Mouse (Mus musculus) adrenal gland, postnatal 36 days (tissue): ENCODE results near the gene Csk. TPM values are rescaled to one million over a fixed set of nuclear protein-coding genes. Genes with fewer than 3 reads are reported as not detected.

Experiments
- DNase-seq, 2 experiments: peaks; one replicate each; pipeline ENCODE4 v3.0.0; 2021; ENCODE audit warnings: mixed read lengths in 1 of 2
- long read RNA-seq, 2 experiments: library from polyadenylated mRNA; stranded (forward); transcript quantifications; one replicate each; pipeline ENCODE4 v2.0.0; 2021; ENCODE audit warnings: borderline sequencing depth in 2 of 2
- total RNA-seq, 2 experiments: library from RNA; stranded (reverse); gene quantifications; 2 replicates each; pipeline ENCODE4 v1.2.3; 2021

Gene Csk
- total RNA-seq: 10 to 100 TPM; 61.9 to 92.6 TPM
- long read RNA-seq, experiment 1, transcript Csk-201 (13 exons, 2,749 nt): major isoform, 24 of 42 reads
- long read RNA-seq, experiment 1, partial matches to known transcripts: 11 of 42 reads
- long read RNA-seq, experiment 1, other reads (novel, unspliced or antisense): 7 of 42 reads
- long read RNA-seq, experiment 2, transcript Csk-201 (13 exons, 2,749 nt): major isoform, 6 of 11 reads
- long read RNA-seq, experiment 2, partial matches to known transcripts: 4 of 11 reads
- long read RNA-seq, experiment 2, other reads (novel, unspliced or antisense): 1 of 11 reads

DNA sequence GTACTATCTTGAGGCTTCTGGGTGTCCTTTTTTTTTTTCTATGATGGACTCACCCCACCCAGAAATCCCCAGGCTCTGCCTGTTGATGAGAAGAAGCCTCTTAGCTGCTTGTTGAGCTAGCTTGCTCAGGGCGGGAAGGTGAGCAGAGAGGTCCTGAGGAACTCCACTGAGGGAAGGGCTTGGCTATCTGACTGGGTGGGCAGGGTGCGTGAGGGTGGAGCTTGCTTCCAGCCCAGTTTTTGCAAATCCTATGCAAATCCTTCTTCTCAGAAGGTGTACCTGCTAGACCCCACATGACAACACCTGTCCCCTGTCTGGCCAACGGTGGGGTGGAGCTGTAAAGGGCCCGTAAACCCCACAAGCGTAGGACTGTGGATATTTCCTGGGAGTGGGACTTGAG, at the start of gene Csk:
Csk (minus strand) TSS at position 349 of the 400 bp plus-strand sequence.
- no peak for DNase-seq

DNA sequence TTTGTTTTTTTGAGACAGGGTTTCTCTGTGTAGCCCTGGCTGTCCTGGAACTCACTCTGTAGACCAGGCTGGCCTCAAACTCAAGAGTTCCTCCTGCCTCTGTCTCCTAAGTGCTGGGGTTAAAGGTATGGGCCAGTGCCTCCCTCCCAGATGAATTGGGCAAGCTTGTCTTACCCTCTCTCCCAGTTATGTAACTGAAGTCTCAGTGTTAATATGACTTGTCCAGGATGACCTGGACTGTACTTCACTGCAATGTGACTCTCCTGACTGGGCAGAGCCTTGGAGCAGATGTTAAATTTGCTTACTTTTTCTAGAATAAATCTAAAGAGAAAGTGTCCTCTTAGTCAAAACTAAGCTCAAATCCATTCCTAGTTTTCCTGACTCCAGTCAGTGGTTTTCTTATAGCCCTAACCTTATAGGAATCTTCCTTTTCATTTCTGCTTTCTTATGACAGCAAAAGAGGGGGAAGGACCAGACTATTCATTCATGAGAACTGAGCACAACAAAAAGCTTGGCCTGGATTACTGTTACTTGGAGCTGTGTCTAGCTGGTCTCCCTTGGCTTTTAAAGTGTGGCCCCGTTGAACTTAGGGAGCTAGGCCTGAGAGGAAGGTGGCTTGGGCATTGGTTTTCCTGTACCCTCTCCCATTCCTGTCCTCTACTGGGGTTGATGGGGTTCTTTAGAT, 45.2 kb upstream of the Csk start:
- no peak for DNase-seq

DNA sequence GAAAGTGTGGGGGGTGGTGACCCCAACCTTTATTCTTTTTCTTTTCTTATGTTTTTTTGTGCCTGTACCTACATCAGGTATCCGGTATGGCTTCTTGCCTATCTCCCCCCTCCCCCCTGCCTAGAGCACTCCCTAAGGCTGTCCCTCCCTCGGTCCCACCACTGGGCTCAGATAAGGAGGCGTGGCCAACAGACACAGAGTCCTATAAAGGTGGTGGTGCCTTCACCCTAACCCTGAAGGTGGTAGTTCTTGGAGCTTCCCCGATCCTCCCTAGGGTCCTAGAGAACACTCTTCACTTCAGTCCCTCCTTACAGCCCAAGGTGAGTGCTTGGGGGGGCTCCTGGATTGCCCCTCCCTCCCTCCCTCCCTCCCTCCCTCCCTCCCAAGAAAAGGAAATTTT, 43.9 kb upstream of the Csk start:
- DNase-seq: no peak

DNA sequence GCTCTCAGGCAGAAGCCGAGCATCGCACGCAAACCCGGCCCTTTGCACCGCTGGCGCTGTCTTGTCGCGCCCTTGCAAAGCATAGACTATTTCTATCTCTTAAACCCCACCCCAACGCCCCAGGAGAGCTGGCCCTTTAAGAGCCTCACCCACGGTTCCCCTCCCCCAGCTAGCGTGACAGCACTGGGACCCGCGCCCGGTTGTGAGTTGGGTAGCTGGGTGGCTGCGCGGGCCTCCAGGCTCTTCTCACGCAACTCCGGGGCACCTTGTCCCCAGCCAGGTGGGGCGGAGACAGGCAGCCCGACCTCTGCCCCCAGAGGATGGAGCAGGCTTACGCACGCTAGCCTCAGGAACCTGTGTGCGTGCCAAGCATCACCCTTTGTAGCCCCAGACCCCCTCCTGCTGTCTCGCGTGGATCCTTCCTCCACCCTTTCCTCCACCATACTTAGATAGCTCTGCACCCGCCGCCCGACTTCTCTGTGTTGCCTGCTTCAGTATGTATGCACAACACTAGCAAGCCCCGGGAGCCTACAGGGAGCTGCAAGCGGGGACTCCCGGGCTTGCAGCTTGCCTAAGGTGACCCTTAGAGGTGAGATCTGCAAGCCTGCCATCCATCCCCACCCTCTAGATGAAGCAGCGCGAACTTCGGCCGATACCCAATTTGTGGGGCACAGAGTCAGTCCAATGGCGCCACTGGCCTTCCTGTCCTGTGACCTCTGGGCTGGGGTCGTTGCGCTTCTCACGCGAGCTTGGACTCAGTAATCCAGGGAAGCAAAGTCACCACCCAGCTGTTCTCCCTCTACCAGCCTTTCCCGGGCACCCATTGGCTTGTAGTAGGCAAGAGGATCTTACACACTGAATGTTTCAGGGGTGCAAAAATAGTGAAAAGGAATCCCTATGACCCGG, 43.2 kb upstream of the Csk start:
- peak; percentile 18 to 54 for DNase-seq

DNA sequence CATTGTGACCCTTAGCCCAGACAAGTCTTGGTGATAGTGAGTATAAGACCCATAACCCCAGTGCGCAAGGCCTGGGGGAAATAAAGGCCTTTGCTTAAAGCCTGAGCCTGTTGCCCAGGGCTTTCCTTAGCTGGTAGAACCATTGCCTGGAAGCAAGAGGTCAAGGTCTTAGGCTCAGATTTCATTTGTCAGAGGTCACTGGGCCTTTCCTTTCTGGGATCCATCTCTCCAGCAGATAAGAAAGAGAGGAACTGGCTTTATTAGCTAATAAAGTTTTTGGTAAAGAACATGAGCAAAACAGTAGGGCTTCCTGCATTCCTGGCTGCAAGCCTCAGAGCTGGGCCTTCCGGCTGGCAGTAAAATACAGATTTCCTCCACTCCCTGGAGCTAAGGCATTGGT, 40.7 kb upstream of the Csk start:
- DNase-seq: no peak

DNA sequence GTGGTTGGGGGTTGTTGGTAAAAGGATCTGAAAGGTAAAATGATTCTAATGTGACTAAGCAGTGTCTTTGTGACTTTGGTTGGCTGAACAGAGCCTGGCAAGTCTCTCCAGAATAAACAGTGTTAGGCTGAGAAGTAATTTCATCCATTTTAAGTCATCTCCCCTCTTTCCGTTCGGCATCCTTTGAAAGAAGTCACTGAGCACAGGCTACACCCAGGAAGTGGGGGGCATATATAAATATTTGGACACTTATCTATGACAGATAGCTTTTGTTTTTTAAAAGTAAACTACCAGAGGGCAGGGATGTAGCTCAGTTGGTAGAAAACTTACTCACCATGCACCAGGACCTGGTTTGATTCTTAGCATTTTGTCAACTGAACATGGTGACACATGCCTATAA, 35.2 kb upstream of the Csk start:
- no peak for DNase-seq

DNA sequence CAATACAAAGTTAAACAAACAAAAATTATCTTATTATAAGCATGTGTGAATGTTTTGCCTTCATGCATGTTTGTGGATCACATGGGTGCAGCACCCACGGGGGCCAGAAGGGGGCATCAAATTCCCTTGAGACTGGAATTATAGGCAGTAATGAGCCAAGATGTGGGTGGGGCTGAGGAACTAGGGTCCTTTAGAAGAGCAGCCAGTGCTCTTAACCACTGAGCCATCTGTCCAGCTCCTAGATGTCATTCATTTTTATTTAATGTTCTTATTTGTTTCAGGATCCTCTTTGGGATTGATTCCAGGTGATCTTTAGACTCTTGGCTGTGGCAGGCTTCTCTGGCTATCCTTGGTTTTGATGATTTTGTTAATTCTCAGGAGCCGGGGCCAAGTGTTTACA, 34.7 kb upstream of the Csk start:
- DNase-seq: peak in 1 of 2 experiments; percentile 31

DNA sequence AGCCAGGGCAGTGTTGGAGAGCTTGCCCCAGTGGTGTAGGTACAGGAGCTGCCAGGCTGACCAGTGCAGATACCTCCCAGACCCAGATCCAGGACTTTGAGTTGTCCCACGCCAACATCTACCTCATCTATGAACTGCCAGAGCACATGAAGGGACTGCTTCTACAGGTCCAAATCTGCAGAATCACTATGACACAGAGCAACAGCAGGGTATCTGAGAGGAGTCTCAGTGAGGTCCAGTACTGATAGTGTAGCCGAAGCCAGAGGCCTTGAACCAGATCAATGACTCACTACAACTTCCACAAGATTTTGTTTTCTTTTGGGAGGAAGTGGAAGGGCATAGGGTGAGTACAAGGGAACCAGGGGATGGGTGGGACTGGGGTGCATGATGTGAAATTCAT, 34.3 kb upstream of the Csk start, which contains the start of gene Cyp1a1:
Cyp1a1 (plus strand) TSS at position 178 of the 400 bp plus-strand sequence.
- DNase-seq: no peak

DNA sequence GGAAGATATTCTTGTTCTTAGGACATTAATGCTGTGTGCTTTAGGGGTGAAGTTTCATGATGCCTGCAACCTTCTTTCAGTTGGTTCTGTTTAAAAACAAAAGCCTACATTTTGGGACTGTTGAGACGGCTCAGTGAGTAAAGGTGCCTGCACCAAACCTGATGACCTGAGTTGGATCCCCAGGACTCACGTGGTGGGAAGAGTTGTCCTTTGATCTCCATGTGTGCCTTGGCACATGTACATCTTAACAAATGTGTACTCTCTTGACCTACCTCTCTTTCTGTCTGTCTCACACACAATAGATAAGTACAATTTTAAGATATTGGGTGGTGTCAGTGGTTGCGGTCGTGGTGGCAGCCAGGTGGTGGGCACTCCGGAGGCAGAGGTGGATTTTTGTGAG, 32.6 kb upstream of the Csk start:
- DNase-seq: no peak

DNA sequence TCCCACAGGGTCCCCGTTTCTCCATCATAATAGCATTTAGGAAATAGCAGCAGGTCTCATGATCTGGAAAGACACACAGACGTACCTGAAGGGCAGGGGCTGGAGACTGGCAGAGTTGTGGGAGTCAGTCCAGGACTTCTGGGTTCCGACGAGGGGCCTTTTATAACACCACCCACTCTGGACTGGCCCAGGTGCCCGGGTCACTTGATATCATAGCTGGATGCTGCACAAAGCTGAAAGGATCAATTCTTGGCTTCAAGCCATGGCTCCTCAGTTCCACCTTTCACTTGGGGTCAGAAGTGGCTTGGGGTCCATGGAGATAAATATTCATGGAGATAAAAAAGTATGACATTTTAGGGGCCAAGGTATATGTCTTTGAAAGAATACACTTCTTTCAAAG, 30.1 kb upstream of the Csk start, which contains the start of gene Cyp1a2:
Cyp1a2 (minus strand) TSS at position 184 of the 400 bp plus-strand sequence.
- DNase-seq: no peak

DNA sequence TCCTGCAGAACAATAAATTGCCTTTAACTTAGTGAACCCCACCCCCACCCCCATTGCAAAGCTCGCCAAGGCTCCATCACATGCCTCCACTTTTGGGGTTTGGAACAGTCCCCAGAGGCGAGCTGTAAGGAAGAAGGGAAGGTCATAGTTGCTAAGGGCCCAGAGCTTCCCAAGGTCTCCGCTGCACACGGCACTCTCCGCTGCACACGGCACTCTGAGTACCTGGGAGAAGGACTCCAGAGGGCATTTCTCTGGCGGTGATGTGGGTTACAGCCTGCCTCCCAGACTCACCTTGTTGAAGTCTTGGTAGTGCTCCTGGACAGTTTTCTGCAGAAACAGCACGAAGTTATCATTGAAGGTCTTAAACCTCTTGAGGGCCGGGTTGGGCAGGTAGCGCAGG, 28.0 kb upstream of the Csk start:
- DNase-seq: peak in 1 of 2 experiments; percentile 32

DNA sequence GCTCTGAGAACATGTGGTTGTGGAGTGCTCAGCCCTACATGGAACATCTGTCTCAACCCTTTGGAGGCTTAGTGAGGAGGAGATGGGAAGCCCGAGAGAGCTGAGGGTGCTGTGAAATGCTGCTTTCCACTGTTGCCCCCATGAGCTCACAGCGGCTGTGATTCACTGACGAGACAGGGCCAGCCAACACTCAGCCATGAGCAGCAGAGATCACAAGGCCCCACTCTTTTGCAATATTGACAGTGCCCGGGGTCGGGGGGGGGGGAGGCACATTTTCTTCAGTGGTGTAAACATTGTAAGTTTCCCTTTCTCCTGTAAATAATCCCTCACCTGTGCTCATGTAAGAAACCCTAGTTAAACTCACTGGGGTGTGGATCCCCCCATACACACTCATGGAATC, 18.1 kb upstream of the Csk start:
- no peak for DNase-seq

DNA sequence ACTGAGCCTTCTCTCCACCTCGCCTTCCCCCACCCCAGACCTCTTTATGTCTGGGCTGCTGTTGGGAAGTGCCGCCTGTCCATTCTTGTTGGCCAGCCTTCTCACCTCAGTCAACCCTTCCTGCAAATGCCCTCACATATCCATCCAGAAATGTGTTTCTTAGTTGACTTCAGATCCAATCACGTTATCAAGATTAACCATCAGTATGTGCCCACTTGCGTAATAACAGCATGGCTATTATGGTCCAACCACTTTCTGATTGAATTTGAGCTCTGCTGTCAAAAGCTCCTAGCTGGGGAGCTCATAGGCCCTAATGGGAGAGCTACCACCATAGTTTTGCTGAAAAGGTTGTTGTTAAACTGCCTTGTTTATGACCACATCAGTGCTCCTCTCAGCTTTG, 17.6 kb upstream of the Csk start:
- no peak for DNase-seq

DNA sequence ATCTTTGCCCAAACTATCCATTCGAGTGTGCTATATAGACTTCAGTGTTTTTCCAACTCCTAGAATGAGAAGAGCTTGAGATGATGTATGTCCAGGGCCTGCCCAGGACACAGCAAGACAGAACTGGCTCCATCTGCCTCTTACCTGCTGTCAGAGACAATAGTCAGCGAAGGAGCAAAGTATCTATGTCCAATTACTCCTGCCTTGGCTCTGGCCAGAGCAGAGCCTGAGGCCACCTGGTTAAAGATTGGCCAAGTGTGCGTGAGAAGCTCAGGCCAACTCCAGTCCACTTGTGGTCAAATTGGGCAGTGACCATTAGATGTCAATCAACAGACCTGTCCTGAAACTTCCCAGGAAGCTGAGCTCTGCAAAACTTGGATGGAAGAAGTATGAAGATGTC, 16.1 kb upstream of the Csk start:
- DNase-seq: no peak

DNA sequence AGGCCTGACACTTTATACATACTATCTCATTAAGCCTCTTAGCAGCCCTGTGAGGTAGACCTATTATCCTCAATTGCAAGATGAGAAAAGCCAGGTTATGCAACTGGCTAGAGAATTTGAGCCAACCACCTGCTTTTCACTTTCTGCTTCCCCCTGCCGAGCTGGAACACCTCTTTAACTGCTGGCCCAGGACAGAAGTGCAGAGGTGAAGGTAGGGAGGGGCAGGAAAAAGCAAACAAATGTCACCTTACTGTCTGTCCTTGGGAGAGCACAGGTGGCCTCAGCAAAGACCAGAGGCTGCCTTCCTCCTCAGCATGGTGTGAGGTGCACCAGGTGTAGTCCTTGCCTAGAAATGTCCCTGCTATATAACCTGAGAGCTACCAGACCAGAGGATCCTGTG, 14.8 kb upstream of the Csk start:
- no peak for DNase-seq

DNA sequence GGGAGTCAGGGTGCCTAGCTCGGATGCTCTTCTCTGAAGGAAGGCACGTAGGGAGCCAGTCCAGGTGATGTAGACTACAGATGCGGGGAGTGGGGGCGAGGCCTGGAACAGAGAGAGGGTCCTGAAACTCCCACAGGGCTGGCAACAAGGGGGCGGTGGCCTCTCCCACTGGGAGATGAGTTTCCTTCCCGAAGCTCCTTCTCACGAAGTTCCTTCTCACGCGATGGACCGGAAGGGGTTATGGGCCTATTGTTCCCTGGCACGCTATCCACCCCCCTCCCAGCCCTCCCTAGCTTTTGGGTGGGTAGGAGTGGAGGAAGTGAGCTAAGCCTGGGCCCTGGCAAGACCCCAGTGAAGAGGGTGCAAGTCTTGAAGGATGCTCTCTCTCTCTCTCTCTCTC, 14.4 kb upstream of the Csk start:
- DNase-seq: no peak

DNA sequence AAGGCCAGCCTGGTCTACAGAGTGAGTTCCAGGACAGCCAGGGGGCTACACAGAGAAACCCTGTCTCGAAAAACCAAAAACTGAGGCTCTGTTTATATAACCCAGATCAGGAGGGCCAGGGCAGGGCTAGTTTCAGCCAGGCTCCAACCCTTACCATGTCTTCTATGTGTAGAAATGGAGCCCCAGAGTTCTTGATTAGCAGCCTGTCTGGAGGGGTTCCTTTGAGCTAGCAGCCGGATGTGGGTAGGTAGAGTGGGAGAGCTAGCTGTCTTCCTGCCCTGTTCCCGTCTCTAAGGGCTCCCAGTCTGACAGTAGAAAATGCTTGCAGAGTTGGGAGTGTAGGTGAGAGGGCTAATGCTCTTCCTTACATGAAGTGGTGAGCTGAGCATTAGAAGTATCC, 13.7 kb upstream of the Csk start:
- DNase-seq: no peak

DNA sequence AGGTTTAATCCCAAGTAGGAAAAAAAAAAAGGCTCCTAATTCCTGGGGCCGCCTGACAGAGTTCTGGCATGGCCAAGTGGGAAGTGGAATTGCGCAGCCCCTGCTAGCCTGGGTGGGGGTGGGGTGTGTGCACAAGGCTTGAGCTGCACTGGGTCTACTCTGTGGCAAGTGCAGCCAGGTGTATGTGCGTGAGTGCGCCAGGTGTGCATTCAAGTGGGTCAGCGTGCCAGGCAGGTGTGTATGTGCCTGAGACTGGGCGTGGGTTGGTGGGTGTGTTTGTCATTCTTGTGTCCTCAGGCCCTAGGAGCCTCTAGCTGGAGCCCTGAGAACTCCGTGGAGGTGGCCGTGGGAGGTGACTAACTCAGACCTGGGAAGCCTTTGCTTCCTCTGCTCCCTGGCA, 13.1 kb upstream of the Csk start:
- DNase-seq: no peak

DNA sequence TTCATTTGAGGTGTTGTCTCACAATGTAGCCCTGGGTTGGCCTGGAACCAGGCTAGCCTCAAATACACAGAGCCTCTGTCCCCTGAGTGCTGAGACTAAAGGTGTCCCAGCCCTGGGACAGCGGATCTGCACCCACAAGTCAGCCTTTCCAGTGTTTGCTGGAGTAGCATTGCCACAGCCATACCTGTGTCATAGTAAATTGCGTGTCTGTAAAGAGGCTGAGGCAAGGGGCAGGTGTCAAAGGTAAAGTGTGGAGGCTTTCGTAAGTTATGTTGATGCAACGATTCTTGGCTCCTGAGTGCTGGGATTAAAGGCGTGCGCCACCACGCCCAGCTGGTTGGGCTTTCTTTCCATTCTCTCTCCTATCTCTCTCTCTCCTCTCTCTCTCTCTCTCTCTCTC, 11.2 kb upstream of the Csk start:
- DNase-seq: no peak

DNA sequence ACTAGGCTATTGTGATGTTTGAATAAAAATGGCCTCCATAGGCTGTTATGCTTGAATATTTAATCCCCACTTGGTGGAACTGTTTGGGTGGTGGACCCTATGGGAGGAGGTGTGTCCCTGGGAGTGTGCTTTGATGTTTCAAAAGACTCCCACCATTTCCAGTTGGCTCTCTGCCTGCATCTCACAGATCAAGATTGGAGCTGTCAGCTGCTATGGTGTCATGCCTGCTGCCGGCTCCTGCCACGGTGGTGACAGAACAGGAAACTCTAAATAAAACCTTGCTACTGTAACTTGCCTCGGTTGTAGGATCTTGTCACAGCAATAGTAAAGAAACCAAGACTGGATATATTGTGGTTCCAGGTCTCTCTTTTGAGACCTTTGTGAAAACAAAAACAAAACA, 8.1 kb upstream of the Csk start:
- no peak for DNase-seq

DNA sequence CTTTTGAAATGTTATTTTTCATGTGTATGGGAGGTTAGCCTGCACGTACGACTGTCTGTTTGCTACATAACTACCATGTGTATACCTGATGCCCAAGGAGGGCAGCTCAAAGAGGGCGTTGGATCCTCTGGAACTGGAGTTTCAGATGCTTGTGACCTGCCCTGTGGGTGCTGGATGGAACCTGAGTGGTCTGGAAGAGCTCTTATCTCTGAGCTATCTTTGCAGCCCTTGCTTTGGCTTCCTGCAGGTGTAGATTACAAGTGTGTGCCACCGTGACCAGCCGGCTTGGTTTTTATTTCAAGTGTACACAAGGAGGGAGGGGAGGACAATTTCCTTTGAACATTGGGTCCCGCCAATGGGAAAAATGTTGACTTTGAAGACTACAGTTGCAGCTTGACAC, 7.1 kb upstream of the Csk start:
- DNase-seq: no peak

DNA sequence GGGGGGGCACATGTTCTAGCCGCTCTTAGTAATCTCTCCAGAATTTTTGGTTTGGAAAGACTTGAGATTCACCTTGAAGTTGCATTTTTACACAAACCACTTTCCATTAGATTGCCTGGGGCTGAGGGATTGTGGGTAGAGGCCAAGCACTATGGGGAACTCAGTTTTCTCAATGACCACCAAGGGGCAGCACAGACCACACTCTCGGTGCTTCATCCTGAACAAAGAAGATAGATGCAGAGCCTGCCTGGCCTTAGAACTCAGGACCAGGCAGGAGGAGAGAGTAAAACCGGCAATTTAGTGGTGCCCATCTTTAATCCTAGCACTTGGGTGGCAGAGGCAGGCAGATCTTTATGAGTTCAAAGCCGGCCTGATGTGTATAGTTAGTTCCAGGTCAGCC, 6.3 kb upstream of the Csk start:
- peak; percentile 74 to 83 for DNase-seq

DNA sequence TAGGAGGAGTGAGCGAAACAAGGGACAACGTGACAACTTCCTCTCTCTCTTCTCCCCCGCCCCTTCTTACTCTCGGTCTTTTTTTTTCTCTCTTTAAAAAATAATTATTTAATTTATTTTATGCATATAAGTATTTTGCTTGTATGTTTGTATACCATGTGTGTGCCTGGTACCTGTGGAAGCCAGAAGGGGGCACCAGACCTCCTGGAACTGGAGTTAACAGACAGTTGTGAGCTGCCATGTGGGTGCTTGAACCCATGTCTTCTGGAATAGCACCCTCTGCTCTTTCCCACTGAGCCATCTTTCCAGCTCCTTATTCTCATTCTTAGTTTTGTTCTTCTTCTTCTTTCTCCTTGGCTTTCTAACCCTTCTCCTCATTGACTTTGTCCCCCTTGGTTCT, 5.5 kb upstream of the Csk start:
- DNase-seq: no peak
